Mouse (Mus musculus) left cerebral cortex, adult 2 months (tissue): ENCODE data around the gene Irgq. TPM values are rescaled to one million over a fixed set of nuclear protein-coding genes. Genes with fewer than 3 reads are reported as not detected.

Experiments used
- DNase-seq, 2 experiments: peaks; one replicate each; pipeline ENCODE4 v3.0.0; 2021 to 2022; ENCODE audit warnings: low spot score in 2 of 2, mixed read lengths in 1 of 2; ENCODE audit errors: extremely low spot score in 1 of 2
- H3K27ac ChIP-seq: fragments of 200-600 bp; 2 replicates; pipeline ENCODE4 v1.8.1; 2022
- H3K4me3 ChIP-seq: fragments of 200-600 bp; 2 replicates; pipeline ENCODE4 v1.8.1; 2022
- CTCF ChIP-seq: fragments of 200-600 bp; IDR thresholded peaks from 2 replicates; pipeline ENCODE4 v1.8.1; 2022; ENCODE audit warnings: antibody characterized with exemption, mild to moderate bottlenecking, moderate library complexity
- intact Hi-C: fragments of 180-260 bp; cut with DNase I; formaldehyde crosslinking; loops from one replicate; pipeline ENCODE4 v1.15.1; 2025
- total RNA-seq, 2 experiments: library from RNA; stranded (reverse); gene quantifications; 2 replicates each; pipeline ENCODE4 v1.2.3; 2021

Irgq gene
- total RNA-seq, 2 experiments from 2014 or later, result 81.6 to 84.3 TPM

DNA sequence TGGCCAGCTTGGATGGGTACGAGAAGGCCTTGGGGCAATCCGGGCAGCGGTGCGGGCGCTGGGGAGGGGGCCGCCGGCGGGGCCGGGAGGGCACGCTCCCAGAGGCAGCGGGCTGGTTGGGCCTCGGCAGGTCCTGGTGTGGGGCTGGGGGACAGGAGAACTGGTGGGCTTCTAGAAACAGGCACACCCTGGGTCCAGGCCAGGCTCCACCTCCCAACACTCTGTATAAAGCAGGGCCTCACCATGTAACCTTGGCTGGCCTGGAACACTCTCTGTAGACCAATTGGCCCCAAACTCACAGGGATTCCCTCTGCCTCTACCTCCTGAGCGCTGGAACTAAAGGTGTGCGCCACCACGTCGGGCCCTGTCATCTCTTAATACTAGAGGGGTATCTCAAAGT is 55.5 kb downstream of the Irgq start:
- no peak for DNase-seq
- Histone ChIP-seq H3K4me3 (no peak overlapping the region), H3K27ac (no peak overlapping the region)
- intact Hi-C loops, result no loop called here
- no peak for TF ChIP-seq CTCF

DNA sequence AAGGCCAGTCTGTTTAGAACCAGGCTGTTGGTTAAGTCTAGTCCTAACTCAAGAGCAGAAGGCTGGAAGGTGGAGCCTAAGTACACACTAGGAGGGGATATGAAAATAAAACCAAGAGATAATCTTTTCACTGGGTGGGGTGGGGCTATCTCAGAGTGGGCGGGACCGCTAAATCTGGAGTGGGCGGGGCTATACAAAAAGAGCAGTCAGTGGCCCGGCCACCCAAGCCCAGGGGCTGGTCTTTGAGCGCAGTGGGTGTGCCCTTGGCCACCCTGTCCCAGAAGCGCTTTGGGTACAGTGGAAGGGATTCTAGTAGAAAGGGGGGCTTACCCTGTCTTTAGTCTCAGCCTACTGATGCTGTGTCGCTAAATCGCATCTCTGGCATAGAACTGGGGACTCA is 56.3 kb downstream of the Irgq start:
- Histone ChIP-seq H3K4me3 (peak overlapping the region; percentile 69), H3K27ac (peak overlapping the region; percentile 84; the same call in 1 of the 2 replicates)
- intact Hi-C loops, result no loop called here
- TF ChIP-seq CTCF, result no peak
- DNase-seq, result no peak

DNA sequence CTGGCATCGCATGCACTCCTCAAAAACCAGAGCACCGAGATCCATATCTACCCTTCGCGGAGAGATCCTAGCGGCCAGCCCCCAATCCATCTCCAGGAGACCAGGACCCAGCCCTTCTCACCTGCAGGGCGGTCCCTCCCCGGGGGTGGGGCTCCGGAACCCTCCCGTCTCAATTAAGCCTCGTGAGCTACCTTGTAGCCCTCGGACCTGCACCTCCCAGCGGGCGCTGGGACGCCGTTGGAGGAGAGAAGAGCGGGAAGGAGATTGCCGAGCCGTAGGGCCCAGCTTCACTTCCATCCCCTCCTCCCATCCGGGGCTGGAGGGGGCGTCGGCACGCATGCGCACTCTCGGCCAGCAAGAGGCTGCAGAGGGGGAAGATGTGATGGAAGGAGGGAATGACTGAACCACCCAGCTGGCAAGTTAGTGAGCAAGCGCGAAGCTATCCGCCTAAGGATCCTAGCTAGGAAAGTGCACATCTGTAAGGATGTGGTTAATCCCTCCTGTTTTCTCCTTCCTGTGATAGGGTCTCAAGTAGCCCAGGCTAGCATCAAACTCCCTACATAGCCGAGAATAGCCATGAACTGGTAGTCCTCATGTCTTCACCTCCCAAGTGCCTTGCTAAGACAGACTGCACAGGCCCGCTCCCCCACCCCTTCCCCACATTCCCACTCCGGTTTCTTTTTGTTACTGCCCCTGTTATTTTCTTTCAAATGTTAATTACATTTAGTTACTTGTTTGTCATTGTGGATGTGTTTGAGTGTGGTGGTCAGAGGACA is 57.0 kb downstream of the Irgq start, which contains the start of the genes Ethe1 and Zfp575:
TSS of gene Ethe1 (plus strand) at position 214 of the 776 bp plus-strand sequence.
TSS of gene Zfp575 (minus strand) at position 312 of the 776 bp plus-strand sequence.
- intact Hi-C loops, result no loop called here
- no peak for TF ChIP-seq CTCF
- H3K4me3 ChIP-seq, result peak within 1 kb of the TSS; percentile 69
- peak; percentile 85 to 91 for DNase-seq
- peak within 1 kb of the TSS; percentile 84 for H3K27ac ChIP-seq

Other genes with a start within 250 kb of the Irgq start
- 10 to 100 TPM; 19.4 to 21.5 TPM for gene Zfp61, start 229.5 kb upstream of the Irgq start, total RNA-seq
- gene Zfp94, start 214.0 kb upstream of the Irgq start, total RNA-seq, result 10 to 100 TPM; 14.0 to 14.5 TPM
- not detected for gene Tescl, start 196.8 kb upstream of the Irgq start, total RNA-seq
- gene Lypd5, start 181.5 kb upstream of the Irgq start, total RNA-seq, result not detected
- gene Kcnn4, start 160.4 kb upstream of the Irgq start, total RNA-seq, result under 1 TPM; 0.19 to 0.45 TPM
- gene Smg9, start 131.1 kb upstream of the Irgq start, total RNA-seq, result 10 to 100 TPM; 43.7 to 47.5 TPM
- under 1 TPM in 1 of 2 experiments, not detected in 1; 0.77 TPM for gene Irgc1, start 78.4 kb upstream of the Irgq start, total RNA-seq
- gene Plaur, start 68.2 kb upstream of the Irgq start, total RNA-seq, result 1 to 10 TPM; 1.0 to 1.1 TPM
- gene Cadm4, start 48.7 kb upstream of the Irgq start, total RNA-seq, result 100 to 1,000 TPM; 213 to 219 TPM
- gene Zfp428, start 23.7 kb upstream of the Irgq start, total RNA-seq, result 10 to 100 TPM; 45.9 to 46.0 TPM
- not detected for gene AC161166.1, start 18.2 kb upstream of the Irgq start, total RNA-seq
- not detected for gene Pinlyp, start 15.4 kb downstream of the Irgq start, total RNA-seq
- 10 to 100 TPM; 32.8 to 39.5 TPM for gene Xrcc1, start 15.6 kb downstream of the Irgq start, total RNA-seq
- gene Ethe1, start 56.9 kb downstream of the Irgq start, total RNA-seq, result 10 to 100 TPM; 14.4 to 14.6 TPM
- gene Zfp575, start 57.0 kb downstream of the Irgq start, total RNA-seq, result 1 to 10 TPM; 6.8 to 6.9 TPM
- not detected for gene Phldb3, start 80.1 kb downstream of the Irgq start, total RNA-seq
- under 1 TPM; 0.20 to 0.63 TPM for gene Lypd3, start 105.9 kb downstream of the Irgq start, total RNA-seq
- not detected for gene Tex101, start 146.0 kb downstream of the Irgq start, total RNA-seq
- not detected for gene BC049730, start 178.6 kb downstream of the Irgq start, total RNA-seq
- gene Gm4763, start 196.2 kb downstream of the Irgq start, total RNA-seq, result not detected
- not detected for gene Cd177, start 229.6 kb downstream of the Irgq start, total RNA-seq
- not detected for gene Ceacam10, start 246.5 kb downstream of the Irgq start, total RNA-seq